Mouse (Mus musculus) heart, adult 2 months (tissue): ENCODE data around the gene Dpm2. TPM values are rescaled to one million over a fixed set of nuclear protein-coding genes. Genes with fewer than 3 reads are reported as not detected.

Experiments
- DNase-seq, 2 experiments: peaks; one replicate each; pipeline ENCODE4 v3.0.0; 2021
- H3K27ac ChIP-seq: fragments of 200-600 bp; 2 replicates; pipeline ENCODE4 v1.8.1; 2022
- H3K27me3 ChIP-seq: fragments of 200-500 bp; 2 replicates; pipeline ENCODE4 v1.6.1; 2012; ENCODE audit warnings: mild to moderate bottlenecking, low read length, inconsistent platforms, mixed read lengths; ENCODE audit not compliant: control insufficient read depth, insufficient read depth
- H3K36me3 ChIP-seq: fragments of 200-500 bp; 2 replicates; pipeline ENCODE4 v1.6.1; 2012; ENCODE audit warnings: low read length, inconsistent platforms; ENCODE audit not compliant: control insufficient read depth, insufficient read depth
- H3K4me1 ChIP-seq: fragments of 200-500 bp; 2 replicates; pipeline ENCODE4 v1.6.1; 2011; ENCODE audit warnings: low read length; ENCODE audit not compliant: control insufficient read depth, insufficient read depth
- H3K4me3 ChIP-seq: fragments of 200-600 bp; 2 replicates; pipeline ENCODE4 v1.8.1; 2022
- H3K79me2 ChIP-seq: fragments of 200-500 bp; replicated peaks from 2 replicates; pipeline ENCODE4 v1.6.1; 2012; ENCODE audit warnings: mild to moderate bottlenecking, inconsistent platforms, low read length, moderate library complexity, mixed read lengths; ENCODE audit not compliant: control insufficient read depth, insufficient read depth
- H3K9ac ChIP-seq: fragments of 200-500 bp; 2 replicates; pipeline ENCODE4 v1.6.1; 2012; ENCODE audit warnings: low read depth, mild to moderate bottlenecking, control low read depth, inconsistent platforms, low read length, mixed read lengths
- CTCF ChIP-seq: fragments of 200-600 bp; IDR thresholded peaks from 2 replicates; pipeline ENCODE4 v1.8.1; 2022; ENCODE audit warnings: antibody characterized with exemption, mild to moderate bottlenecking, moderate library complexity
- EP300 ChIP-seq: fragments of 200-500 bp; IDR thresholded peaks from 2 replicates; pipeline ENCODE4 v1.6.1; 2011; ENCODE audit warnings: low read depth, low read length, control low read depth; ENCODE audit not compliant: insufficient read depth
- POLR2A ChIP-seq: fragments of 200-500 bp; IDR thresholded peaks from 2 replicates; pipeline ENCODE4 v1.6.1; 2011; ENCODE audit warnings: mild to moderate bottlenecking, low read depth, low read length, control low read depth; ENCODE audit not compliant: insufficient read depth
- WGBS: fragments of 180-500 bp; shearing (Covaris S2); methylation state at CpG from one replicate; pipeline ENCODE4 v1.1.7; 2018; 5-methylcytosine and 5-hydroxymethylcytosine counted together
- intact Hi-C: fragments of 180-260 bp; cut with DNase I; formaldehyde crosslinking; loops from one replicate; pipeline ENCODE4 v1.15.1; 2025
- polyA plus RNA-seq: library from polyadenylated mRNA; depleted of rRNA; stranded (reverse); fragments of >200 nt; gene quantifications from 2 replicates; pipeline ENCODE4 v1.2.3, GENCODE M21; 2012
- total RNA-seq, 2 experiments: library from RNA; stranded (reverse); gene quantifications; 2 replicates each; pipeline ENCODE4 v1.2.3; 2021

The Dpm2 gene
- total and polyA plus RNA-seq, 3 experiments: 17.4 to 69.2 (median 18.0) TPM

GRCm38 (mm10) chr2:32533163-32533562, 37.5 kb upstream of the Dpm2 start:
- intact Hi-C loops: no loop called here
- H3K79me2 ChIP-seq: no peaks in the 10 kb centered on the region
- DNase-seq: no peak
- H3K36me3 ChIP-seq: no peaks in the 10 kb centered on the region
- TF ChIP-seq CTCF: no peak
- no peak for TF ChIP-seq POLR2A
- TF ChIP-seq EP300: no peak
- H3K9ac ChIP-seq: no peak overlapping the region
- no peak overlapping the region for H3K27ac ChIP-seq
- no peaks in the 10 kb centered on the region for H3K27me3 ChIP-seq
- WGBS: 82% methylated on average over 2 of the region's 2 CpGs
- H3K4me3 ChIP-seq: no peak overlapping the region
- peaks cover 6% of the 10 kb centered on the region for H3K4me1 ChIP-seq

- Histone ChIP-seq H3K4me1 (peaks cover 10% of the 10 kb centered on the region), H3K79me2 (no peaks in the 10 kb centered on the region), H3K27me3 (no peaks in the 10 kb centered on the region), H3K36me3 (no peaks in the 10 kb centered on the region), H3K27ac (peak overlapping the region; percentile 83), H3K4me3 (peak overlapping the region; percentile 93), H3K9ac (peak overlapping the region; percentile 52)
- peak; percentile 57 to 69 for DNase-seq
- intact Hi-C loops: loop anchor here (2.0 kb wide), 1 partner anchor 47 kb away; no protein-coding TSS in a partner anchor
- WGBS: 11% methylated on average over 13 of the region's 13 CpGs
- peak; percentile 30; the same call in 1 of the 2 replicates for TF ChIP-seq POLR2A
- TF ChIP-seq CTCF: no peak
Measured at GRCm38 (mm10) chr2:32534061-32534732, 36.5 kb upstream of the Dpm2 start.

GRCm38 (mm10) chr2:32534733-32535471, 35.8 kb upstream of the Dpm2 start, which contains the start of gene Fam102a:
Fam102a (plus strand) TSS chr2:32535332.
- peak; percentile 99 for DNase-seq
- peak within 1 kb of the TSS; percentile 92 for H3K27ac ChIP-seq
- H3K4me1 ChIP-seq: peaks cover 14% of the 10 kb centered on the region
- peak within 1 kb of the TSS; percentile 96 for H3K9ac ChIP-seq
- H3K27me3 ChIP-seq: no peaks in the 10 kb centered on the region
- intact Hi-C loops: loop anchor here (2.0 kb wide), 1 partner anchor 48 kb away; no protein-coding TSS in a partner anchor
- under 1% methylated on average over 67 of the region's 67 CpGs for WGBS
- TF ChIP-seq POLR2A (peak; percentile 79), EP300 (no peak), CTCF (no peak)
- no peaks in the 10 kb centered on the region for H3K36me3 ChIP-seq
- H3K79me2 ChIP-seq: no peaks in the 10 kb centered on the region; the same call in 1 of the 2 replicates
- H3K4me3 ChIP-seq: peak within 1 kb of the TSS; percentile 93

GRCm38 (mm10) chr2:32535501-32535991, 35.1 kb upstream of the Dpm2 start:
- peak overlapping the region; percentile 92 for H3K27ac ChIP-seq
- no peaks in the 10 kb centered on the region for H3K27me3 ChIP-seq
- WGBS: under 1% methylated on average over 52 of the region's 56 CpGs
- peaks cover 14% of the 10 kb centered on the region for H3K4me1 ChIP-seq
- TF ChIP-seq EP300 (no peak), POLR2A (no peak), CTCF (no peak)
- H3K4me3 ChIP-seq: peak overlapping the region; percentile 93
- intact Hi-C loops: loop anchor here (2.0 kb wide), 1 partner anchor 49 kb away; no protein-coding TSS in a partner anchor
- H3K79me2 ChIP-seq: no peaks in the 10 kb centered on the region; the same call in 1 of the 2 replicates
- H3K36me3 ChIP-seq: no peaks in the 10 kb centered on the region
- peak in 1 of 2 experiments; percentile 78 for DNase-seq
- peak overlapping the region; percentile 96 for H3K9ac ChIP-seq

- peak; percentile 49 to 52 for DNase-seq
- Histone ChIP-seq H3K36me3 (no peaks in the 10 kb centered on the region), H3K79me2 (no peaks in the 10 kb centered on the region; the same call in none of the 2 replicates), H3K4me3 (peak overlapping the region; percentile 93), H3K27ac (peak overlapping the region; percentile 92), H3K9ac (peak overlapping the region; percentile 75), H3K4me1 (peaks cover 15% of the 10 kb centered on the region), H3K27me3 (no peaks in the 10 kb centered on the region)
- intact Hi-C loops: loop anchor here (2.0 kb wide), 1 partner anchor 21 kb away; no protein-coding TSS in a partner anchor
- TF ChIP-seq CTCF (no peak), POLR2A (no peak), EP300 (no peak)
- WGBS: 3% methylated on average over 14 of the region's 14 CpGs
Measured at GRCm38 (mm10) chr2:32536086-32536633, 34.5 kb upstream of the Dpm2 start.
